Mouse (Mus musculus): ENCODE measurements around the gene Fmo3. TPM values are rescaled to one million over a fixed set of nuclear protein-coding genes. Genes with fewer than 3 reads are reported as not detected.

The Fmo3 gene
- polyA plus RNA-seq, 3 experiments from 2014 or later, result not detected

DNA sequence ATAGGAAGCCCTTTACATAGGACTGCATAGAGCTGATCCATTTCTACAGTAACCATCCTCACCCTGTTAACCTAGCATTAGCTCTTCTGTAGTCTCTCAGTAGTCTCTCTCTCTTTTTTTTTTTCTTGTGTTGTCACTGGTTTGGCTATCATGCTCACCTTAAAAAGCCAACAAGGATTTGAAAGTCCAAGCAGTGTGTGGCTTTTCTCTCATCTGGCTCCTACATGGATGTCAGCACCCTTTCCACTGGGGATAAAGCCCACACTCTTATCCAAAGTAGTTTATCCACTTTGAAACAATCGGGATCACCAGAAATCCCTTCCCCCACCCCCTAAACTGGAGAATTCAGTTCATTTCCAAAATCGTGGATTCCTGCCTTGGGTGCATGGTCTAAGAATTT, 53.7 kb downstream of the Fmo3 start:
- no peak for ATAC-seq

DNA sequence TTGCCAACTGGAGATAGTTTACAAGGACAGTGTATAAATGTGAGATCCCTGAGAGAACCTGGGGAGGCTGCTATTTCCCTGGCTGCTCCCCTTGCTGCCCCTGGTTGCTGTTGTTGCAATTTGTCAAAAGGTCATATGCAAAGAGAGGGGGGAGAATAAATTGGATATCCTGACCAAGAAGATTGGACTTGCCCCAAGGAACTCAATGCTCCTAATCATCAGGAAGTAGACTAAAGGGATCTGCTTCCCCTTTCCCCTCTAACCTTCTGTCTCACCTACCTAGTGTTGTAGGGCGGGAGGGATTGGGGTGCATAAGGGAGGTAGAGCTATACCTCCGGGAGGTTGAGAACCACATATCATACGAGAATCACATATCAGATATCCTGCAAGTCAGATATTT, 55.2 kb downstream of the Fmo3 start:
- ATAC-seq, result no peak

DNA sequence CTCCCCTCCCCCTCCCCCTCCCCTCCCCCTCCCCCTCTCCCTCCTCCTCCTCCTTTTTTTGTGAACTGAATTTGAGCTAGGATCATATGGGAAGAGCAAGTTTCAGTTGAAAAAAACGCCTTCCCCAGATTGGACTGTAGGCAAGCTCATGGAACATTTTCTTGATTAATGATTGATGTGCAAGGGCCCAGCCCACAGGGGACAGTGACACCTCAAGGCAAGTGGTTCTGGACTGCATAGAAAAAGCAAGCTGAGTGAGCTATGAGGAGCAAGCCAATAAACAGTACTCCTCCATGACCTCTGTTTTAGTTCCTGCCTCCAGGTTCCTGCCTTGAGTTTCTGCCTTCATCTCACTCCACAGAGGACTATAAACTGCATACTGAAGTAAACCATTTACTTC, 59.2 kb downstream of the Fmo3 start:
- ATAC-seq, result no peak

DNA sequence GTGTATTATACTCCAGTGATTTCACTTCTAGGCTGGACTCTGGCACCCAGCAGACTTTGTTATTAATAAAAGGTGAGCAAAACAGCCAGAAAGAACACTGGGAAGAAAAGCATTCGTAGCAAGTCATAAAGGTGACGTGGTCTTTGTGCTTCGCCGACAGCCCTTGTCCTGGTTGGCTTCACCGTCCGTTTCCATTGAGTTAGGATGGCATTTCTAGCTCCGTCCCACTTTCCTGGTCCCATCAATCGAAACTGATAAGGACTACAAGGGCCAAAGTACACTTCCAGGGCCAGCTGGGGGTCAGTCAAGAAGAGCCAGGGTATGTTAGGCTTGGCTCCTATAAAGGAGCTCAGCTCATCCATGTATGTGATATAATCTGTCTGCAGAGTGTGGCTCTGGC, 67.7 kb downstream of the Fmo3 start:
- ATAC-seq, result no peak

DNA sequence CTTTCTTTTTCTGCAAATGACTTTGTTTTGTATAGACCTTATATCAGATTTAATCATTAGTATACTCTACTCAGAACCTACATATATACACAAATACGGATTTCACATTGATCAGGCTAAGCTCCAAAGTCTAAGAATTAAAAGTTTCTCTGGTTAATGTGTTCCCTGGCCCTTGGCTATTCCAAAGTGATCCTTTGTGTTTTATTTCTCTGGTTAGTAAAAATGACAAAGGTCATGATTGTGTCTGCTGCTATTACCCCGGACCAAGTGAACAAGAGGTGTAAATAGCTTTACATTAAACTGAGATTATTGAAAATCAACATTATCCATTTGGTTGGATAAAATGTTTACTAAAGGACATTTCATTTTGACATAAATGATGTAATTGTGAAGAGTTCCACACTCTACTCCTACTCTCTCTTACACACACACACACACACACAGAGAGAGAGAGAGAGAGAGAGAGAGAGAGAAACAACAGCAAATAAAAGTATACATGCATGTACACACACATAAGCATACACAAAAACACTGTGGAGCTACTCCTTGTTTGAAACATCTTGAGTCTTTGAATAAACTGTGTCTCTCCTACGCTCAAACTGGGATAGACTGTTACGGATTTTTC, 69.3 kb downstream of the Fmo3 start:
- no peak for ATAC-seq

DNA sequence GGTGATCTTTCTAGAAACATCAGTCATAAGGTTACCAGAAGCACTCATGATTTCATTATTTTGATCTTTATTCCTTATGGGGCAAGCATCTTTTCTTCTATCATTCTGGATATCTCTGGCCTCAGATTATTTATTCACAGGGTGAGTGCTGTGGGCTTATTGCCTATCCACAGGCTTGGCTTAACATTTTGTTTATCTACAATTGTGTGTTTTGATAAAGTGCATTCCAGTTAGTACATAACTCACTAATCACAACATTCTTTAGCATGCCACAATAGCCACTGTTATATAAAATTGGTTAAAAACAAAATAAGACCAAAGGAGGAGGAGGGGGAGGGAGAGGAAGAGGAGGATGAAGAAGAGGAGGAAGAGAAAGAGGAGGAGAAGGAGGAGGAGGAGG, 72.2 kb downstream of the Fmo3 start:
- ATAC-seq, result no peak

Other genes with a start within 250 kb of the Fmo3 start
- gene Prrc2c, start 244.0 kb downstream of the Fmo3 start, polyA plus RNA-seq (2017; shearing (Covaris generic)), result 100 to 1,000 TPM; 214 to 351 (median 255) TPM
- gene Fmo4, start 170.6 kb downstream of the Fmo3 start, polyA plus RNA-seq (2017; shearing (Covaris generic)), result not detected
- 1 to 10 TPM in 1 of 3 experiments, under 1 TPM in 1, not detected in 1; 0.32 to 6.2 TPM for gene Fmo1, start 117.9 kb downstream of the Fmo3 start, polyA plus RNA-seq (2017; shearing (Covaris generic))
- gene Fmo2, start 85.8 kb downstream of the Fmo3 start, polyA plus RNA-seq (2017; shearing (Covaris generic)), result not detected
- gene Fmo6, start 47.0 kb downstream of the Fmo3 start, polyA plus RNA-seq (2017; shearing (Covaris generic)), result not detected
- gene Mroh9, start 101.1 kb upstream of the Fmo3 start, polyA plus RNA-seq (2017; shearing (Covaris generic)), result not detected